Mouse (Mus musculus) adrenal gland, postnatal 36 days (tissue): Measurements from ENCODE around the gene Polrmt. TPM values are rescaled to one million over a fixed set of nuclear protein-coding genes. Genes with fewer than 3 reads are reported as not detected.
"Not testable (repeated sequence)": the region's sequence is repeated elsewhere in the genome, so short reads cannot be mapped to it uniquely, and the experiment has no call there.

ENCODE experiments used
- DNase-seq, 2 experiments: peaks; one replicate each; pipeline ENCODE4 v3.0.0; 2021; ENCODE audit warnings: mixed read lengths in 1 of 2
- total RNA-seq, 2 experiments: library from RNA; stranded (reverse); gene quantifications; 2 replicates each; pipeline ENCODE4 v1.2.3; 2021

Polrmt gene
- total RNA-seq, 2 experiments from 2014 or later = 51.1 to 58.0 TPM

- no peak for DNase-seq
Measured at GRCm38 (mm10) chr10:79774486-79775279, 28.3 kb upstream of the Polrmt start.

DNA sequence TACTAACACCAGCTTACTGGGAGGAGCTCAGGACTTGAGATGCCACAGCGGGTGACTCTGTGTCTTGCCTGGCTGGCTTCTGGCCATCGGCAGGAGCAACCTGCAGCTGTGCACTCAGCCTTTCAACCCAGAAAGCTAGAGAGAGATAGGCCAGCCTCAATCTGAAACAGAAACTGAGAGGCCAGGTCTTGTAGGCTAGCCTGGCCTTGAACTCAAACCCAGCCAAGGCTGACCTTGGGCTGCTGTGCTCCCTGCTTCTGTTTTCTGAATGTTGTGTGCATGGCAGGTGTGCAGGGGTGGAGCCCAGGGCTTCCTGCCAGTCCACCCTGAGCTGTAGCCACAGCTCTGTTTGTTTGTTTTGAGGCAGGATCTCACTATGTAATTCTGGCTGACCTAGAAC, 26.8 kb upstream of the Polrmt start:
- peak in 1 of 2 experiments; percentile 19 for DNase-seq

- DNase-seq = no peak
Measured at GRCm38 (mm10) chr10:79772320-79772719, 25.9 kb upstream of the Polrmt start.

GRCm38 (mm10) chr10:79769329-79769728, 22.9 kb upstream of the Polrmt start:
- DNase-seq = no peak

DNA sequence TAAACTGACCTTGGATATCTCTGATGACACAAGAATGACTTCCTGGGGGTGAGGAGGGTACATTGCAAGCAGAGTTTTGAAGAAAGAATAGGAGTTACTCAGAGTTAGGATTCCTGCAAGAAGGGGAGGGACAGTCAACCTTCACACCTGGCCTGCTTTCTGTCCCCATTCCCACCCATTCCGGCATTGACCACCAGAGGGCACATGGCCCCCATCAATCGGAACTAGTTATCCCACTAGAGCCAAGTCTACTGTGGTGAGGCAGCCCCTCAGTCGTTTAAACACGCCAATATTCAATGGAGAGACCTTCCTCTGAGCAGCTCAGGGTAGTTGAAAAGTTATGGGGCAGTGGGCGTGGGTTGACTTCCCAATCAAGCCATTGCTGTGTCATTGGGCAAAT, 22.0 kb upstream of the Polrmt start:
- peak; percentile 75 to 80 for DNase-seq

- DNase-seq = peak; percentile 95 to 96
Measured at GRCm38 (mm10) chr10:79767372-79768244, 21.2 kb upstream of the Polrmt start.

- peak; percentile 99 to 100 for DNase-seq
Measured at GRCm38 (mm10) chr10:79766508-79767325, 20.3 kb upstream of the Polrmt start, which contains the start of gene Rnf126. Rnf126 (minus strand) TSS chr10:79766952.

DNA sequence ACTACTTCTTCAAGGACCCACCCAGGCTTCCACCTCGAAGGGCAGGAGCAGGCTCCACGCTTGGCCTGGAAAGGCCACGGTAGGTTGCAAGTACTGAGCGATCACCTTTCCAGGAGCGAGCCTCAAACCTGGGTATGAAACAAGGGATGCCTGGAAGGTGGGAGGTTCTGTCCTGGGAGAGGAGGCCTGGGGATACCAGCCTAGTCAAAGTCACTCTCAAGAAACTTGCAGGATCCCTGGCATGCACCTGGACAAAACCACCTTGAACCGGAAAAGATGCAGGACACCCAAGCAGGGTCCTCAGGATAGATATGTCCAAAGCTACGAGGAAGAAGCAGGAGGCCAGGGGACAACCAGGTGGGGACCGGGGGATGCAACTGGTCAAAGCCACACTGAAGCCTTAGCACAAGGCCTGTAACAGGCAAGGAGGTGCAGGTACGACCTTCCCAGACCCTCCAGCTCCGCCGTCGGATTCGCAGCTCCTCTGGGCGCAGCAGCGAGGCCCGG, 19.7 kb upstream of the Polrmt start:
- DNase-seq = no peak

GRCm38 (mm10) chr10:79765228-79765745, 18.9 kb upstream of the Polrmt start:
- DNase-seq = no peak

GRCm38 (mm10) chr10:79764234-79764633, 17.9 kb upstream of the Polrmt start:
- no peak for DNase-seq

- DNase-seq = peak in 1 of 2 experiments; percentile 28
Measured at GRCm38 (mm10) chr10:79762875-79763274, 16.5 kb upstream of the Polrmt start.

GRCm38 (mm10) chr10:79760603-79761143, 14.3 kb upstream of the Polrmt start:
- no peak for DNase-seq

GRCm38 (mm10) chr10:79759675-79760074, 13.3 kb upstream of the Polrmt start:
- not testable (repeated sequence) for DNase-seq

- no peak for DNase-seq
Measured at GRCm38 (mm10) chr10:79756660-79757059, 10.3 kb upstream of the Polrmt start.

GRCm38 (mm10) chr10:79755854-79756253, 9.5 kb upstream of the Polrmt start:
- DNase-seq = no peak

- peak; percentile 86 to 94 for DNase-seq
Measured at GRCm38 (mm10) chr10:79754856-79755516, 8.6 kb upstream of the Polrmt start, which contains the start of gene Fgf22. Fgf22 (plus strand) TSS chr10:79755076.

GRCm38 (mm10) chr10:79748496-79748895, 2.1 kb upstream of the Polrmt start:
- no peak for DNase-seq

GRCm38 (mm10) chr10:79746774-79747151, 382 bp upstream of the Polrmt start:
- no peak for DNase-seq

- no peak for DNase-seq
Measured at GRCm38 (mm10) chr10:79745411-79745810, 970 bp downstream of the Polrmt start.

GRCm38 (mm10) chr10:79743650-79744365, 2.6 kb downstream of the Polrmt start:
- DNase-seq = no peak
